Mouse (Mus musculus) bone marrow macrophage, adult 2 months (primary cell): Measurements from ENCODE around the gene Zeb2. TPM values are rescaled to one million over a fixed set of nuclear protein-coding genes. Genes with fewer than 3 reads are reported as not detected.

Experiments
- H3K27ac ChIP-seq: 2 replicates; pipeline ENCODE4 v1.5.1; 2012; ENCODE audit warnings: low read depth, low read length; ENCODE audit not compliant: insufficient read depth
- H3K4me1 ChIP-seq: 2 replicates; pipeline ENCODE4 v1.6.1; 2012; ENCODE audit warnings: low read length; ENCODE audit not compliant: control insufficient read depth, insufficient read depth
- H3K4me3 ChIP-seq: 2 replicates; pipeline ENCODE4 v1.5.1; 2012; ENCODE audit warnings: mild to moderate bottlenecking, low read length, moderate library complexity; ENCODE audit not compliant: insufficient read depth
- CTCF ChIP-seq: IDR thresholded peaks from 2 replicates; pipeline ENCODE4 v1.5.1; 2012; ENCODE audit warnings: low read depth, mild to moderate bottlenecking, low read length, moderate library complexity
- POLR2A ChIP-seq: IDR thresholded peaks from 2 replicates; pipeline ENCODE4 v1.6.1; 2012; ENCODE audit warnings: mild to moderate bottlenecking, low read depth, low read length, borderline replicate concordance
- polyA plus RNA-seq: library from polyadenylated mRNA; stranded (reverse); fragments of >200 nt; gene quantifications from 2 replicates; pipeline ENCODE4 v1.2.4, GENCODE M21; 2012; ENCODE audit not compliant: missing spikeins, insufficient read depth, insufficient read length

Zeb2 gene
- polyA plus RNA-seq, 1 experiment: 388 TPM

GRCm38 (mm10) chr2:45087208-45087607 lies 30.0 kb downstream of the Zeb2 start:
- TF ChIP-seq CTCF: no peak
- no peak for TF ChIP-seq POLR2A
- Histone ChIP-seq H3K4me1 (peaks cover 65% of the 10 kb centered on the region), H3K4me3 (no peak overlapping the region)

GRCm38 (mm10) chr2:45085653-45086052 lies 31.5 kb downstream of the Zeb2 start:
- Histone ChIP-seq H3K4me3 (no peak overlapping the region), H3K27ac (no peak overlapping the region), H3K4me1 (peaks cover 62% of the 10 kb centered on the region)
- no peak for TF ChIP-seq CTCF
- TF ChIP-seq POLR2A: no peak

More at GRCm38 (mm10) chr2:45087208-45087607, 30.0 kb downstream of the Zeb2 start:
- H3K27ac ChIP-seq: no peak overlapping the region

GRCm38 (mm10) chr2:45083042-45083441 lies 34.2 kb downstream of the Zeb2 start:
- Histone ChIP-seq H3K4me1 (peaks cover 43% of the 10 kb centered on the region), H3K27ac (no peak overlapping the region), H3K4me3 (no peak overlapping the region)
- TF ChIP-seq CTCF (no peak), POLR2A (no peak)

- no peak overlapping the region for H3K27ac ChIP-seq
- H3K4me1 ChIP-seq: peaks cover 33% of the 10 kb centered on the region
- no peak overlapping the region for H3K4me3 ChIP-seq
- TF ChIP-seq CTCF (no peak), POLR2A (no peak)
Observed at GRCm38 (mm10) chr2:45081559-45081958, 35.6 kb downstream of the Zeb2 start.

GRCm38 (mm10) chr2:45077938-45078487 lies 39.2 kb downstream of the Zeb2 start:
- TF ChIP-seq POLR2A (no peak), CTCF (no peak)
- Histone ChIP-seq H3K4me1 (peaks cover 16% of the 10 kb centered on the region), H3K27ac (no peak overlapping the region), H3K4me3 (no peak overlapping the region)

GRCm38 (mm10) chr2:45077383-45077782 lies 39.8 kb downstream of the Zeb2 start:
- H3K4me1 ChIP-seq: peaks cover 13% of the 10 kb centered on the region

GRCm38 (mm10) chr2:45073025-45073424 lies 44.2 kb downstream of the Zeb2 start:
- Histone ChIP-seq H3K4me1 (no peaks in the 10 kb centered on the region), H3K4me3 (no peak overlapping the region), H3K27ac (no peak overlapping the region)
- TF ChIP-seq POLR2A (no peak), CTCF (no peak)

More at GRCm38 (mm10) chr2:45077383-45077782, 39.8 kb downstream of the Zeb2 start:
- H3K4me3 ChIP-seq: no peak overlapping the region
- no peak overlapping the region for H3K27ac ChIP-seq
- TF ChIP-seq CTCF (no peak), POLR2A (no peak)

- Histone ChIP-seq H3K4me1 (no peaks in the 10 kb centered on the region), H3K27ac (no peak overlapping the region), H3K4me3 (no peak overlapping the region)
- TF ChIP-seq CTCF (no peak), POLR2A (no peak)
Observed at GRCm38 (mm10) chr2:45071296-45071695, 45.9 kb downstream of the Zeb2 start.

GRCm38 (mm10) chr2:45070612-45071276 lies 46.5 kb downstream of the Zeb2 start:
- no peak for TF ChIP-seq POLR2A
- no peak for TF ChIP-seq CTCF
- Histone ChIP-seq H3K27ac (no peak overlapping the region), H3K4me1 (no peaks in the 10 kb centered on the region), H3K4me3 (no peak overlapping the region)

- H3K4me1 ChIP-seq: peaks cover 2% of the 10 kb centered on the region; the same call in 1 of the 2 replicates
- H3K4me3 ChIP-seq: no peak overlapping the region
- TF ChIP-seq CTCF (no peak), POLR2A (no peak)
- H3K27ac ChIP-seq: no peak overlapping the region
Observed at GRCm38 (mm10) chr2:45068792-45069550, 48.2 kb downstream of the Zeb2 start.
